Mouse (Mus musculus) spleen, adult 2 months (tissue): ENCODE measurements around the gene Synj2bp. TPM values are rescaled to one million over a fixed set of nuclear protein-coding genes. Genes with fewer than 3 reads are reported as not detected.
A peak's percentile ranks its signal among the peaks of the same experiment; 100 is the strongest.
"Not testable (repeated sequence)": the region's sequence is repeated elsewhere in the genome, so short reads cannot be mapped to it uniquely, and the experiment has no call there.

ENCODE experiments used
- DNase-seq, 2 experiments: peaks; one replicate each; pipeline versions ENCODE4 v3.0.0 to v3.0.0-alpha.2; 2012 to 2021; ENCODE audit warnings: low spot score in 2 of 2, low read depth in 1 of 2
- H3K27ac ChIP-seq: fragments of 200-500 bp; 2 replicates; pipeline ENCODE4 v1.5.1; 2012; ENCODE audit warnings: low read length, inconsistent platforms; ENCODE audit not compliant: insufficient read depth
- H3K27me3 ChIP-seq: fragments of 200-500 bp; 2 replicates; pipeline ENCODE4 v1.6.1; 2012; ENCODE audit warnings: mild to moderate bottlenecking, moderate library complexity, low read length, inconsistent platforms; ENCODE audit not compliant: control insufficient read depth, insufficient read depth
- H3K36me3 ChIP-seq: fragments of 200-500 bp; 2 replicates; pipeline ENCODE4 v1.6.1; 2012; ENCODE audit warnings: mild to moderate bottlenecking, low read length, inconsistent platforms; ENCODE audit not compliant: control insufficient read depth, insufficient read depth
- H3K4me1 ChIP-seq: fragments of 200-500 bp; 2 replicates; pipeline ENCODE4 v1.6.1; 2011; ENCODE audit warnings: inconsistent platforms; ENCODE audit not compliant: control insufficient read depth, insufficient read depth, insufficient read length
- H3K4me3 ChIP-seq: fragments of 200-500 bp; 2 replicates; pipeline ENCODE4 v1.5.1; 2011; ENCODE audit warnings: mild to moderate bottlenecking, inconsistent platforms; ENCODE audit not compliant: insufficient read depth, insufficient read length; ENCODE audit errors: extremely low read depth
- CTCF ChIP-seq: fragments of 200-500 bp; IDR thresholded peaks from 2 replicates; pipeline ENCODE4 v1.5.1; 2011; ENCODE audit warnings: mild to moderate bottlenecking, inconsistent platforms; ENCODE audit not compliant: insufficient read depth, insufficient read length, insufficient replicate concordance; ENCODE audit errors: extremely low read depth
- POLR2A ChIP-seq: fragments of 200-500 bp; IDR thresholded peaks from 2 replicates; pipeline ENCODE4 v1.6.1; 2011; ENCODE audit warnings: low read depth, low read length, inconsistent platforms
- WGBS: fragments of 180-500 bp; shearing (Covaris S2); methylation state at CpG from one replicate; pipeline ENCODE4 v1.1.7; 2018; 5-methylcytosine and 5-hydroxymethylcytosine counted together
- polyA plus RNA-seq: library from polyadenylated mRNA; depleted of rRNA; stranded (reverse); fragments of >200 nt; gene quantifications from 2 replicates; pipeline ENCODE4 v1.2.3, GENCODE M21; 2012; rRNA removed

Synj2bp gene
- 10.7 and 13.7 TPM in 2 replicates for polyA plus RNA-seq

- DNase-seq, result peak; percentile 55 to 80
- Histone ChIP-seq H3K27ac (peak within 1 kb of the TSS; percentile 65; the same call in 1 of the 2 replicates), H3K27me3 (no peaks in the 10 kb centered on the region), H3K36me3 (no peaks in the 10 kb centered on the region), H3K4me3 (peak within 1 kb of the TSS; percentile 91), H3K4me1 (peaks cover 2% of the 10 kb centered on the region; the same call in 1 of the 2 replicates)
- no peak for TF ChIP-seq CTCF
- TF ChIP-seq POLR2A, result peak; percentile 28; the same call in 1 of the 2 replicates
- WGBS, result under 1% methylated on average over 46 of the region's 46 CpGs
Observed at GRCm38 (mm10) chr12:81532316-81533028, at the start of gene Synj2bp, which contains the start of gene Gm20498. Gene Synj2bp (minus strand): TSS chr12:81532911. Gene Gm20498 (minus strand): TSS chr12:81532905.

GRCm38 (mm10) chr12:81568374-81568773, 35.7 kb upstream of the Synj2bp start, which contains the start of gene Adam21:
Gene Adam21 (minus strand): TSS chr12:81568474.
- 79% methylated on average over 1 of the region's 1 CpGs for WGBS

GRCm38 (mm10) chr12:81567931-81568330, 35.2 kb upstream of the Synj2bp start:
- H3K4me3 ChIP-seq, result no peak overlapping the region
- TF ChIP-seq CTCF (no peak), POLR2A (no peak)
- no peak for DNase-seq
- WGBS, result 79% methylated on average over 5 of the region's 5 CpGs
- H3K27ac ChIP-seq, result no peak overlapping the region
- peaks cover 3% of the 10 kb centered on the region; the same call in 1 of the 2 replicates for H3K36me3 ChIP-seq
- no peaks in the 10 kb centered on the region for H3K4me1 ChIP-seq
- no peaks in the 10 kb centered on the region for H3K27me3 ChIP-seq

More at GRCm38 (mm10) chr12:81568374-81568773, 35.7 kb upstream of the Synj2bp start, which contains the start of gene Adam21:
- Histone ChIP-seq H3K27ac (no peak within 1 kb of the TSS), H3K36me3 (peaks cover 3% of the 10 kb centered on the region; the same call in 1 of the 2 replicates), H3K27me3 (no peaks in the 10 kb centered on the region), H3K4me3 (no peak within 1 kb of the TSS), H3K4me1 (no peaks in the 10 kb centered on the region)
- TF ChIP-seq CTCF, result no peak
- no peak for TF ChIP-seq POLR2A
- DNase-seq, result no peak

GRCm38 (mm10) chr12:81564173-81564572, 31.5 kb upstream of the Synj2bp start:
- H3K36me3 ChIP-seq, result no peaks in the 10 kb centered on the region
- no peak for DNase-seq
- H3K4me3 ChIP-seq, result no peak overlapping the region
- H3K27ac ChIP-seq, result no peak overlapping the region
- WGBS, result 89% methylated on average over 3 of the region's 3 CpGs
- H3K4me1 ChIP-seq, result no peaks in the 10 kb centered on the region
- TF ChIP-seq POLR2A (no peak), CTCF (no peak)
- H3K27me3 ChIP-seq, result no peaks in the 10 kb centered on the region

DNA sequence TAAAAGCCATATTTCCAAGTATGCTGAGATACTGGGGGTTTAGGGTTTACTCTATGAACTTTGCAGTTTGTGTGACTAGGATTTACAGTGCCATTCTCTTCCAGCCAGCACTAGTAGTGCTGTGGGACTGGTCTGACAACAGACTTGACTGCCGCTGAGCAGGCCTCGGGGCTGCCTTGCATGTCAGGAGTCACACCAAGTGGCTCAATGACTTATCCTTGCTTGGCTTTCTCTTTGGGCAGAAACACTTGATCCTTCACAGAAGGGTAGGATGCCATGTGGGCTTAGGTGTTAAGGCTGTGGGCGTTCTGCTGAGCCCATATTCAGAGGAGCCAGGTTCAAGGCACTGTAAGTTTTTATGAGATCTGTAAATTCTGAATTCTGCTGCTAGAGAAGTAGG, 16.6 kb upstream of the Synj2bp start:
- H3K4me1 ChIP-seq, result no peaks in the 10 kb centered on the region
- no peaks in the 10 kb centered on the region for H3K36me3 ChIP-seq
- H3K27ac ChIP-seq, result no peak overlapping the region
- 81% methylated on average over 3 of the region's 3 CpGs for WGBS
- DNase-seq, result no peak
- no peak for TF ChIP-seq POLR2A
- no peak for TF ChIP-seq CTCF
- H3K27me3 ChIP-seq, result no peaks in the 10 kb centered on the region
- H3K4me3 ChIP-seq, result no peak overlapping the region

GRCm38 (mm10) chr12:81547163-81547562, 14.5 kb upstream of the Synj2bp start:
- no peak for DNase-seq
- no peak for TF ChIP-seq CTCF
- no peak for TF ChIP-seq POLR2A
- 49% methylated on average over 4 of the region's 4 CpGs for WGBS
- Histone ChIP-seq H3K27ac (no peak overlapping the region), H3K36me3 (no peaks in the 10 kb centered on the region), H3K4me3 (no peak overlapping the region), H3K4me1 (no peaks in the 10 kb centered on the region), H3K27me3 (no peaks in the 10 kb centered on the region)

- DNase-seq, result no peak
- H3K4me1 ChIP-seq, result peaks cover 2% of the 10 kb centered on the region; the same call in 1 of the 2 replicates
- H3K27me3 ChIP-seq, result no peaks in the 10 kb centered on the region
- peak overlapping the region; percentile 91; the same call in 1 of the 2 replicates for H3K4me3 ChIP-seq
- H3K27ac ChIP-seq, result no peak overlapping the region; the same call in 1 of the 2 replicates
- TF ChIP-seq POLR2A (no peak), CTCF (no peak)
- H3K36me3 ChIP-seq, result no peaks in the 10 kb centered on the region
- 36% methylated on average over 4 of the region's 4 CpGs for WGBS
Observed at GRCm38 (mm10) chr12:81533029-81533419, 313 bp upstream of the Synj2bp start.

- H3K4me3 ChIP-seq, H3K27me3 ChIP-seq, DNase-seq, H3K36me3 ChIP-seq, H3K4me1 ChIP-seq, H3K27ac ChIP-seq: not testable (repeated sequence)
- 82% methylated on average over 8 of the region's 8 CpGs for WGBS
Observed at GRCm38 (mm10) chr12:81530587-81530986, 2.1 kb downstream of the Synj2bp start.

- not testable (repeated sequence) for H3K36me3 ChIP-seq, H3K27me3 ChIP-seq, H3K4me1 ChIP-seq, DNase-seq, H3K27ac ChIP-seq, H3K4me3 ChIP-seq
- 96% methylated on average over 9 of the region's 9 CpGs for WGBS
Observed at GRCm38 (mm10) chr12:81496906-81497305, 35.8 kb downstream of the Synj2bp start.
